Mouse (Mus musculus): Measurements from ENCODE around the gene C530025M09Rik. TPM values are rescaled to one million over a fixed set of nuclear protein-coding genes. Genes with fewer than 3 reads are reported as not detected.

The C530025M09Rik gene
- not detected in 2 replicates for polyA plus RNA-seq (2012; rRNA removed)

- no peak for TF ChIP-seq POLR2A (IDR thresholded peaks at IDR 0.05; ENCODE audit: control insufficient read depth, low read depth, low read length)
- no peak for TF ChIP-seq CTCF (IDR thresholded peaks at IDR 0.05; ENCODE audit: control insufficient read depth, insufficient read depth, insufficient replicate concordance, low read depth, low read length)
- Histone ChIP-seq H3K27me3 (ENCODE audit: control insufficient read depth, insufficient read depth, low read length) (no peaks in the 10 kb centered on the region), H3K27ac (ENCODE audit: control insufficient read depth, insufficient read depth, low read depth, low read length) (no peak within 1 kb of the TSS), H3K36me3 (ENCODE audit: control insufficient read depth, insufficient read depth, low read length) (no peaks in the 10 kb centered on the region), H3K4me1 (ENCODE audit: control insufficient read depth, insufficient read depth, low read length) (peaks cover 7% of the 10 kb centered on the region), H3K4me3 (ENCODE audit: control insufficient read depth, low read depth, low read length) (peak within 1 kb of the TSS; percentile 39)
Observed at GRCm38 (mm10) chr2:149830536-149831458, at the start of gene C530025M09Rik. TSS of gene C530025M09Rik (minus strand) at chr2:149831213.

- no peaks in the 10 kb centered on the region for H3K27me3 ChIP-seq (ENCODE audit: control insufficient read depth, insufficient read depth, low read length)
- no peaks in the 10 kb centered on the region for H3K36me3 ChIP-seq (ENCODE audit: control insufficient read depth, insufficient read depth, low read length)
- TF ChIP-seq POLR2A (IDR thresholded peaks at IDR 0.05; ENCODE audit: control insufficient read depth, low read depth, low read length) (no peak), CTCF (IDR thresholded peaks at IDR 0.05; ENCODE audit: control insufficient read depth, insufficient read depth, insufficient replicate concordance, low read depth, low read length) (no peak)
- H3K27ac ChIP-seq (ENCODE audit: control insufficient read depth, insufficient read depth, low read depth, low read length) = no peak overlapping the region
- no peak overlapping the region for H3K4me3 ChIP-seq (ENCODE audit: control insufficient read depth, low read depth, low read length)
- no peaks in the 10 kb centered on the region for H3K4me1 ChIP-seq (ENCODE audit: control insufficient read depth, insufficient read depth, low read length)
Observed at GRCm38 (mm10) chr2:149877954-149878353, 46.9 kb upstream of the C530025M09Rik start.

- Histone ChIP-seq H3K27me3 (ENCODE audit: control insufficient read depth, insufficient read depth, low read length) (no peaks in the 10 kb centered on the region), H3K4me1 (ENCODE audit: control insufficient read depth, insufficient read depth, low read length) (no peaks in the 10 kb centered on the region), H3K27ac (ENCODE audit: control insufficient read depth, insufficient read depth, low read depth, low read length) (no peak overlapping the region), H3K36me3 (ENCODE audit: control insufficient read depth, insufficient read depth, low read length) (no peaks in the 10 kb centered on the region), H3K4me3 (ENCODE audit: control insufficient read depth, low read depth, low read length) (no peak overlapping the region)
- TF ChIP-seq CTCF (IDR thresholded peaks at IDR 0.05; ENCODE audit: control insufficient read depth, insufficient read depth, insufficient replicate concordance, low read depth, low read length) (no peak), POLR2A (IDR thresholded peaks at IDR 0.05; ENCODE audit: control insufficient read depth, low read depth, low read length) (no peak)
Observed at GRCm38 (mm10) chr2:149873346-149873745, 42.3 kb upstream of the C530025M09Rik start.

GRCm38 (mm10) chr2:149872496-149872895, 41.5 kb upstream of the C530025M09Rik start:
- Histone ChIP-seq H3K36me3 (ENCODE audit: control insufficient read depth, insufficient read depth, low read length) (no peaks in the 10 kb centered on the region), H3K27ac (ENCODE audit: control insufficient read depth, insufficient read depth, low read depth, low read length) (no peak overlapping the region), H3K27me3 (ENCODE audit: control insufficient read depth, insufficient read depth, low read length) (no peaks in the 10 kb centered on the region)

GRCm38 (mm10) chr2:149870496-149870895, 39.5 kb upstream of the C530025M09Rik start:
- no peaks in the 10 kb centered on the region for H3K4me1 ChIP-seq (ENCODE audit: control insufficient read depth, insufficient read depth, low read length)
- no peak overlapping the region for H3K4me3 ChIP-seq (ENCODE audit: control insufficient read depth, low read depth, low read length)
- no peaks in the 10 kb centered on the region for H3K36me3 ChIP-seq (ENCODE audit: control insufficient read depth, insufficient read depth, low read length)
- no peaks in the 10 kb centered on the region for H3K27me3 ChIP-seq (ENCODE audit: control insufficient read depth, insufficient read depth, low read length)
- no peak overlapping the region for H3K27ac ChIP-seq (ENCODE audit: control insufficient read depth, insufficient read depth, low read depth, low read length)
- TF ChIP-seq POLR2A (IDR thresholded peaks at IDR 0.05; ENCODE audit: control insufficient read depth, low read depth, low read length) (no peak), CTCF (IDR thresholded peaks at IDR 0.05; ENCODE audit: control insufficient read depth, insufficient read depth, insufficient replicate concordance, low read depth, low read length) (no peak)

More at GRCm38 (mm10) chr2:149872496-149872895, 41.5 kb upstream of the C530025M09Rik start:
- no peak overlapping the region for H3K4me3 ChIP-seq (ENCODE audit: control insufficient read depth, low read depth, low read length)
- no peaks in the 10 kb centered on the region for H3K4me1 ChIP-seq (ENCODE audit: control insufficient read depth, insufficient read depth, low read length)
- TF ChIP-seq CTCF (IDR thresholded peaks at IDR 0.05; ENCODE audit: control insufficient read depth, insufficient read depth, insufficient replicate concordance, low read depth, low read length) (no peak), POLR2A (IDR thresholded peaks at IDR 0.05; ENCODE audit: control insufficient read depth, low read depth, low read length) (no peak)

- Histone ChIP-seq H3K4me1 (ENCODE audit: control insufficient read depth, insufficient read depth, low read length) (no peaks in the 10 kb centered on the region), H3K36me3 (ENCODE audit: control insufficient read depth, insufficient read depth, low read length) (no peaks in the 10 kb centered on the region), H3K4me3 (ENCODE audit: control insufficient read depth, low read depth, low read length) (no peak overlapping the region), H3K27ac (ENCODE audit: control insufficient read depth, insufficient read depth, low read depth, low read length) (no peak overlapping the region), H3K27me3 (ENCODE audit: control insufficient read depth, insufficient read depth, low read length) (no peaks in the 10 kb centered on the region)
- TF ChIP-seq CTCF (IDR thresholded peaks at IDR 0.05; ENCODE audit: control insufficient read depth, insufficient read depth, insufficient replicate concordance, low read depth, low read length) (no peak), POLR2A (IDR thresholded peaks at IDR 0.05; ENCODE audit: control insufficient read depth, low read depth, low read length) (no peak)
Observed at GRCm38 (mm10) chr2:149865914-149866435, 35.0 kb upstream of the C530025M09Rik start.

- H3K4me3 ChIP-seq (ENCODE audit: control insufficient read depth, low read depth, low read length) = no peak overlapping the region
- no peaks in the 10 kb centered on the region for H3K36me3 ChIP-seq (ENCODE audit: control insufficient read depth, insufficient read depth, low read length)
- H3K4me1 ChIP-seq (ENCODE audit: control insufficient read depth, insufficient read depth, low read length) = no peaks in the 10 kb centered on the region
- no peak for TF ChIP-seq CTCF (IDR thresholded peaks at IDR 0.05; ENCODE audit: control insufficient read depth, insufficient read depth, insufficient replicate concordance, low read depth, low read length)
- TF ChIP-seq POLR2A (IDR thresholded peaks at IDR 0.05; ENCODE audit: control insufficient read depth, low read depth, low read length) = no peak
- H3K27ac ChIP-seq (ENCODE audit: control insufficient read depth, insufficient read depth, low read depth, low read length) = no peak overlapping the region
- H3K27me3 ChIP-seq (ENCODE audit: control insufficient read depth, insufficient read depth, low read length) = no peaks in the 10 kb centered on the region
Observed at GRCm38 (mm10) chr2:149861002-149861401, 30.0 kb upstream of the C530025M09Rik start.

All from testis, adult 2 months (tissue).